Mouse (Mus musculus) ES-Bruce4 (cell line): ENCODE results near the gene Rassf7.

Source experiments
- CTCF ChIP-seq: IDR thresholded peaks from one replicate; pipeline ENCODE4 v1.8.1; 2011; ENCODE audit warnings: low read depth, low read length
- EP300 ChIP-seq: IDR thresholded peaks from 2 replicates; pipeline ENCODE4 v1.6.1; 2011; ENCODE audit warnings: low read depth, low read length; ENCODE audit not compliant: insufficient read depth
- POLR2A ChIP-seq: IDR thresholded peaks from one replicate; pipeline ENCODE4 v1.8.1; 2011; ENCODE audit warnings: low read length; ENCODE audit not compliant: insufficient read depth

- TF ChIP-seq CTCF, result no peak
- TF ChIP-seq POLR2A, result no peak
- no peak for TF ChIP-seq EP300
These were observed 48.0 kb downstream of the Rassf7 start for GRCm38 (mm10) chr7:141263640-141264039.
